Mouse (Mus musculus) stomach, postnatal 0 days (tissue): ENCODE measurements around the gene Gm1113. TPM values are rescaled to one million over a fixed set of nuclear protein-coding genes. Genes with fewer than 3 reads are reported as not detected.
A peak's percentile ranks its signal among the peaks of the same experiment; 100 is the strongest.

ENCODE experiments used
- ATAC-seq: fragments of 200-750 bp; cut with Nextera tagmentation; 2 replicates; pipeline ENCODE4 v1.8.0; 2017; ENCODE audit not compliant: low FRiP score, low TSS enrichment
- DNase-seq: peaks from one replicate; pipeline ENCODE4 v3.0.0-alpha.2; 2016; ENCODE audit warnings: low spot score
- H3K27ac ChIP-seq: fragments of 300-500 bp; sonication (generic); replicated peaks from 2 replicates; pipeline ENCODE4 v1.5.1; 2014; ENCODE audit warnings: mild to moderate bottlenecking, control low read depth
- H3K27me3 ChIP-seq: fragments of 300-500 bp; sonication (generic); 2 replicates; pipeline ENCODE4 v1.6.1; 2014; ENCODE audit warnings: low read length; ENCODE audit not compliant: control insufficient read depth, insufficient read depth
- H3K36me3 ChIP-seq: fragments of 300-500 bp; sonication (generic); 2 replicates; pipeline ENCODE4 v1.6.1; 2014; ENCODE audit warnings: low read length, mixed read lengths; ENCODE audit not compliant: control insufficient read depth, insufficient read depth
- H3K4me1 ChIP-seq: fragments of 300-500 bp; sonication (generic); replicated peaks from 2 replicates; pipeline ENCODE4 v1.6.1; 2014; ENCODE audit warnings: antibody characterized with exemption; ENCODE audit not compliant: control insufficient read depth, insufficient read depth
- H3K4me2 ChIP-seq: fragments of 300-500 bp; sonication (generic); replicated peaks from 2 replicates; pipeline ENCODE4 v1.6.1; 2014; ENCODE audit warnings: low read depth, mild to moderate bottlenecking, control low read depth, moderate library complexity
- H3K4me3 ChIP-seq: fragments of 300-500 bp; sonication (generic); 2 replicates; pipeline ENCODE4 v1.5.1; 2014; ENCODE audit warnings: low read depth, low read length, control low read depth
- H3K9ac ChIP-seq: fragments of 300-500 bp; sonication (generic); 2 replicates; pipeline ENCODE4 v1.6.1; 2014; ENCODE audit warnings: mild to moderate bottlenecking, low read length, control low read depth, mixed read lengths
- H3K9me3 ChIP-seq: fragments of 300-500 bp; sonication (generic); 2 replicates; pipeline ENCODE4 v1.6.1; 2016; ENCODE audit warnings: low read length; ENCODE audit not compliant: control insufficient read depth
- CTCF ChIP-seq: IDR thresholded peaks from 2 replicates; pipeline ENCODE4 v1.5.1; 2016; ENCODE audit warnings: antibody characterized with exemption, low read depth, mild to moderate bottlenecking, moderate library complexity
- EP300 ChIP-seq: optimal IDR thresholded peaks from 2 replicates; pipeline ENCODE3; 2016; ENCODE audit warnings: antibody characterized with exemption
- WGBS: fragments of 180-500 bp; shearing (Covaris S2); extraction: QIAGEN DNeasy Blood & Tissue Kit; methylation state at CpG from one replicate; pipeline ENCODE4 v1.1.7; 2014; 5-methylcytosine and 5-hydroxymethylcytosine counted together
- polyA plus RNA-seq: library from polyadenylated mRNA; unstranded; fragments of >200 nt; fragmentation: Nextera tagmentation; extraction: Ambion mirVana; gene quantifications from 2 replicates; pipeline ENCODE4 v1.2.1, GENCODE M21; 2015

Gene Gm1113
- polyA plus RNA-seq, 1 experiment from 2014 or later = not detected

- H3K4me3 ChIP-seq = no peak overlapping the region
- no peak overlapping the region for H3K4me2 ChIP-seq
- DNase-seq (no peak), ATAC-seq (no peak)
- H3K36me3 ChIP-seq = no peaks in the 10 kb centered on the region
- no peak overlapping the region for H3K9ac ChIP-seq
- TF ChIP-seq CTCF (no peak), EP300 (no peak)
- H3K9me3 ChIP-seq = no peaks in the 10 kb centered on the region
- H3K27me3 ChIP-seq = no peaks in the 10 kb centered on the region
- no peak overlapping the region for H3K27ac ChIP-seq
- H3K4me1 ChIP-seq = no peaks in the 10 kb centered on the region
- WGBS = 74% methylated on average over 14 of the region's 14 CpGs
Observed at GRCm38 (mm10) chr9:35543099-35543860, 25.2 kb upstream of the Gm1113 start.

- H3K4me3 ChIP-seq = no peak overlapping the region
- DNase-seq (no peak), ATAC-seq (no peak)
- H3K36me3 ChIP-seq = no peaks in the 10 kb centered on the region
- H3K27me3 ChIP-seq = no peaks in the 10 kb centered on the region
- H3K9ac ChIP-seq = no peak overlapping the region
- 67% methylated on average over 6 of the region's 6 CpGs for WGBS
- no peaks in the 10 kb centered on the region for H3K9me3 ChIP-seq
- no peak overlapping the region for H3K27ac ChIP-seq
- no peaks in the 10 kb centered on the region for H3K4me1 ChIP-seq
- TF ChIP-seq EP300 = no peak
- no peak for TF ChIP-seq CTCF
- no peak overlapping the region for H3K4me2 ChIP-seq
Observed at GRCm38 (mm10) chr9:35541941-35542340, 23.9 kb upstream of the Gm1113 start.

- Histone ChIP-seq H3K9ac (no peak overlapping the region), H3K27ac (no peak overlapping the region), H3K36me3 (no peaks in the 10 kb centered on the region), H3K27me3 (no peaks in the 10 kb centered on the region), H3K4me2 (no peak overlapping the region), H3K4me1 (no peaks in the 10 kb centered on the region), H3K9me3 (no peaks in the 10 kb centered on the region), H3K4me3 (no peak overlapping the region)
- peak; percentile 90 for TF ChIP-seq CTCF
- no peak for TF ChIP-seq EP300
- ATAC-seq = peak; percentile 80
- WGBS = 5% methylated on average over 6 of the region's 6 CpGs
- DNase-seq = peak; percentile 85
Observed at GRCm38 (mm10) chr9:35541488-35541887, 23.4 kb upstream of the Gm1113 start.

- DNase-seq (no peak), ATAC-seq (no peak)
- WGBS = 77% methylated on average over 5 of the region's 5 CpGs
- Histone ChIP-seq H3K4me1 (no peaks in the 10 kb centered on the region), H3K9me3 (no peaks in the 10 kb centered on the region), H3K27me3 (no peaks in the 10 kb centered on the region), H3K4me2 (no peak overlapping the region), H3K36me3 (no peaks in the 10 kb centered on the region), H3K9ac (no peak overlapping the region), H3K27ac (no peak overlapping the region), H3K4me3 (no peak overlapping the region)
- TF ChIP-seq CTCF (no peak), EP300 (no peak)
Observed at GRCm38 (mm10) chr9:35541024-35541423, 23.0 kb upstream of the Gm1113 start.

GRCm38 (mm10) chr9:35539001-35539750 lies 21.1 kb upstream of the Gm1113 start:
- Histone ChIP-seq H3K9ac (no peak overlapping the region), H3K4me1 (no peaks in the 10 kb centered on the region), H3K4me2 (no peak overlapping the region), H3K4me3 (no peak overlapping the region), H3K27me3 (no peaks in the 10 kb centered on the region), H3K9me3 (no peaks in the 10 kb centered on the region), H3K27ac (no peak overlapping the region), H3K36me3 (no peaks in the 10 kb centered on the region)
- DNase-seq (no peak), ATAC-seq (no peak)
- WGBS = 51% methylated on average over 13 of the region's 13 CpGs
- no peak for TF ChIP-seq CTCF
- TF ChIP-seq EP300 = no peak

GRCm38 (mm10) chr9:35535876-35536275 lies 17.8 kb upstream of the Gm1113 start:
- H3K27ac ChIP-seq = no peak overlapping the region
- no peaks in the 10 kb centered on the region for H3K4me1 ChIP-seq
- H3K4me2 ChIP-seq = no peak overlapping the region
- H3K4me3 ChIP-seq = no peak overlapping the region
- WGBS = 60% methylated on average over 4 of the region's 4 CpGs
- DNase-seq (no peak), ATAC-seq (no peak)
- no peaks in the 10 kb centered on the region for H3K27me3 ChIP-seq
- no peaks in the 10 kb centered on the region for H3K9me3 ChIP-seq
- H3K9ac ChIP-seq = no peak overlapping the region
- no peaks in the 10 kb centered on the region for H3K36me3 ChIP-seq
- no peak for TF ChIP-seq EP300
- TF ChIP-seq CTCF = no peak
